Mouse (Mus musculus) heart, adult 2 months (tissue): ENCODE data around the gene Bend5.

Experiments
- CTCF ChIP-seq: fragments of 200-600 bp; IDR thresholded peaks from 2 replicates; pipeline ENCODE4 v1.8.1; 2022; ENCODE audit warnings: antibody characterized with exemption, mild to moderate bottlenecking, moderate library complexity
- POLR2A ChIP-seq: fragments of 200-500 bp; IDR thresholded peaks from 2 replicates; pipeline ENCODE4 v1.6.1; 2011; ENCODE audit warnings: mild to moderate bottlenecking, low read depth, low read length, control low read depth; ENCODE audit not compliant: insufficient read depth

DNA sequence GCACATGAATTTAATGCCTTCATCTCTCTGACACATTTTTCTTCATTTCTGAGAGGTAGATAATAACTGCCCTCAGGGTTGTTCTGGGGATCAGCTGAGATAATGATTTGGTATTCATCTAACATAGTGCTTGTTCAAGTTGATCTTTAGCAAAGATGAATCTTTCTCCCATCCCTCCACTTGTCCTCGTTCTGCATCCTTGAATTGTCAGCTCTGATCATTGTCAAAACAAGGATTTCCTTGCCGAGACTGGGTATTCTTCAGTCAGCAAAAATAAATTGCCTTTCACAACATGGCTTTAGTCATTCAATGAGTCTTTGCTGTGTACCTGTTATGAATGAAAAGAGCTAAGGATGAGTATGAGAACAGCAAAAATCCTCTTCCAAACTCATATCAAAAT, 47.0 kb upstream of the Bend5 start:
- TF ChIP-seq POLR2A = no peak
- TF ChIP-seq CTCF = no peak
